Mouse (Mus musculus) heart, adult 2 months (tissue): Measurements from ENCODE around the gene Napa.

Source experiments
- CTCF ChIP-seq: fragments of 200-600 bp; IDR thresholded peaks from 2 replicates; pipeline ENCODE4 v1.8.1; 2022; ENCODE audit warnings: antibody characterized with exemption, mild to moderate bottlenecking, moderate library complexity
- EP300 ChIP-seq: fragments of 200-500 bp; IDR thresholded peaks from 2 replicates; pipeline ENCODE4 v1.6.1; 2011; ENCODE audit warnings: low read depth, low read length, control low read depth; ENCODE audit not compliant: insufficient read depth
- POLR2A ChIP-seq: fragments of 200-500 bp; IDR thresholded peaks from 2 replicates; pipeline ENCODE4 v1.6.1; 2011; ENCODE audit warnings: mild to moderate bottlenecking, low read depth, low read length, control low read depth; ENCODE audit not compliant: insufficient read depth

DNA sequence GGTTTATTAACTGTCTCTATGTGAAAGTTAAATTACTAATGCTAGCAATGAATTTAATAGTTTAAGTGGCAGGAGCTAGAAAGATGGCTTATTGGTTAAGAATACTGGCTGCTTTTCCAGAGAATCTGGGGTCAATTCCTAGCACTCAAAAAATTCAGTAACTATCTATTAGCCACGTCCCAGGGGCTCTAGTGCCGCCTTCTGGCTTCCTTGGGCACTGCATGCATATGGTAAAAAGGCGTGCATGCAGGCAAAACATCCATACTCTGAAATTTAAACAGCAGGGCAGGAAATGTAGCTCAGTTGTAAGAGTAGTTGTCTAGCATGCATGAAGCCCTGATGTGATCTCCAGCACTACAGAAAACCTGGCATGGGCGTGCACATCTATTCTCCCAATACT, 34.8 kb upstream of the Napa start:
- peak; percentile 55 for TF ChIP-seq CTCF
- no peak for TF ChIP-seq EP300
- TF ChIP-seq POLR2A = no peak
